Mouse (Mus musculus) lung, postnatal 10 days (tissue): ENCODE data around the gene Tedc1.

Source experiments
- DNase-seq: peaks from one replicate; pipeline ENCODE4 v3.0.0; 2021

Gene Tedc1

GRCm38 (mm10) chr12:113155887-113156539 lies at the start of gene Tedc1:
Gene Tedc1 (plus strand): TSS chr12:113156421.
- peak; percentile 100 for DNase-seq

- DNase-seq = no peak
These were observed 48.6 kb upstream of the Tedc1 start for GRCm38 (mm10) chr12:113107431-113108124.

- DNase-seq = no peak
These were observed 47.5 kb upstream of the Tedc1 start for GRCm38 (mm10) chr12:113108528-113109283.

GRCm38 (mm10) chr12:113109801-113110200 lies 46.4 kb upstream of the Tedc1 start:
- DNase-seq = no peak

- DNase-seq = no peak
These were observed 42.1 kb upstream of the Tedc1 start for GRCm38 (mm10) chr12:113114141-113114540.

- no peak for DNase-seq
These were observed 41.2 kb upstream of the Tedc1 start for GRCm38 (mm10) chr12:113114856-113115538.

- DNase-seq = peak; percentile 92
These were observed 36.5 kb upstream of the Tedc1 start for GRCm38 (mm10) chr12:113119516-113120410.

- DNase-seq = no peak
These were observed 31.5 kb upstream of the Tedc1 start for GRCm38 (mm10) chr12:113124726-113125125.

- no peak for DNase-seq
These were observed 25.5 kb upstream of the Tedc1 start for GRCm38 (mm10) chr12:113130732-113131131.

- DNase-seq = no peak
These were observed 24.6 kb upstream of the Tedc1 start for GRCm38 (mm10) chr12:113131601-113132000.

- peak; percentile 98 for DNase-seq
These were observed 23.7 kb upstream of the Tedc1 start for GRCm38 (mm10) chr12:113132567-113132966.

- DNase-seq = no peak
These were observed 23.0 kb upstream of the Tedc1 start for GRCm38 (mm10) chr12:113133260-113133659.

- DNase-seq = no peak
These were observed 22.3 kb upstream of the Tedc1 start for GRCm38 (mm10) chr12:113133861-113134403.

- no peak for DNase-seq
These were observed 21.7 kb upstream of the Tedc1 start for GRCm38 (mm10) chr12:113134502-113134901.

GRCm38 (mm10) chr12:113135401-113135800 lies 20.8 kb upstream of the Tedc1 start:
- DNase-seq = no peak

- DNase-seq = no peak
These were observed 19.7 kb upstream of the Tedc1 start for GRCm38 (mm10) chr12:113136492-113137020.

- no peak for DNase-seq
These were observed 18.7 kb upstream of the Tedc1 start for GRCm38 (mm10) chr12:113137260-113138213.

GRCm38 (mm10) chr12:113138291-113138690 lies 17.9 kb upstream of the Tedc1 start:
- DNase-seq = no peak

GRCm38 (mm10) chr12:113138901-113139864 lies 17.0 kb upstream of the Tedc1 start:
- DNase-seq = peak; percentile 79
